Mouse (Mus musculus) midbrain, embryonic 15.5 days (tissue): ENCODE measurements around the gene Lhx1. TPM values are rescaled to one million over a fixed set of nuclear protein-coding genes. Genes with fewer than 3 reads are reported as not detected.

Source experiments
- ATAC-seq: fragments of 200-750 bp; cut with Nextera tagmentation; replicated peaks from 2 replicates; pipeline ENCODE4 v1.8.0; 2017; ENCODE audit warnings: moderate TSS enrichment
- H3K27ac ChIP-seq: fragments of 300-500 bp; sonication (generic); 2 replicates; pipeline ENCODE4 v1.5.1; 2015; ENCODE audit warnings: mild to moderate bottlenecking, inconsistent platforms
- H3K27me3 ChIP-seq: fragments of 300-500 bp; sonication (generic); replicated peaks from 2 replicates; pipeline ENCODE4 v1.6.1; 2015; ENCODE audit warnings: inconsistent platforms
- H3K36me3 ChIP-seq: fragments of 300-500 bp; sonication (generic); replicated peaks from 2 replicates; pipeline ENCODE4 v1.6.1; 2015; ENCODE audit warnings: inconsistent platforms
- H3K4me1 ChIP-seq: fragments of 300-500 bp; sonication (generic); 2 replicates; pipeline ENCODE4 v1.6.1; 2015; ENCODE audit warnings: inconsistent platforms
- H3K4me2 ChIP-seq: fragments of 300-500 bp; sonication (generic); 2 replicates; pipeline ENCODE4 v1.6.1; 2015; ENCODE audit warnings: inconsistent platforms, mild to moderate bottlenecking, moderate library complexity
- H3K4me3 ChIP-seq: fragments of 300-500 bp; sonication (generic); 2 replicates; pipeline ENCODE4 v1.5.1; 2015; ENCODE audit warnings: mild to moderate bottlenecking, inconsistent platforms
- H3K9ac ChIP-seq: fragments of 300-500 bp; sonication (generic); 2 replicates; pipeline ENCODE4 v1.6.1; 2015; ENCODE audit warnings: mild to moderate bottlenecking, inconsistent platforms
- H3K9me3 ChIP-seq: fragments of 300-500 bp; sonication (generic); 2 replicates; pipeline ENCODE4 v1.6.1; 2016; ENCODE audit warnings: inconsistent platforms
- WGBS: fragments of 180-500 bp; shearing (Covaris S2); methylation state at CpG from one replicate; pipeline ENCODE4 v1.1.7; 2015; ENCODE audit warnings: mixed read lengths; 5-methylcytosine and 5-hydroxymethylcytosine counted together
- polyA plus RNA-seq: library from polyadenylated mRNA; unstranded; fragments of >200 nt; fragmentation: Nextera tagmentation; extraction: Ambion mirVana; gene quantifications from 2 replicates; pipeline ENCODE4 v1.2.1, GENCODE M21; 2015

Lhx1 gene
- polyA plus RNA-seq, 1 experiment from 2014 or later, result 43.3 TPM

DNA sequence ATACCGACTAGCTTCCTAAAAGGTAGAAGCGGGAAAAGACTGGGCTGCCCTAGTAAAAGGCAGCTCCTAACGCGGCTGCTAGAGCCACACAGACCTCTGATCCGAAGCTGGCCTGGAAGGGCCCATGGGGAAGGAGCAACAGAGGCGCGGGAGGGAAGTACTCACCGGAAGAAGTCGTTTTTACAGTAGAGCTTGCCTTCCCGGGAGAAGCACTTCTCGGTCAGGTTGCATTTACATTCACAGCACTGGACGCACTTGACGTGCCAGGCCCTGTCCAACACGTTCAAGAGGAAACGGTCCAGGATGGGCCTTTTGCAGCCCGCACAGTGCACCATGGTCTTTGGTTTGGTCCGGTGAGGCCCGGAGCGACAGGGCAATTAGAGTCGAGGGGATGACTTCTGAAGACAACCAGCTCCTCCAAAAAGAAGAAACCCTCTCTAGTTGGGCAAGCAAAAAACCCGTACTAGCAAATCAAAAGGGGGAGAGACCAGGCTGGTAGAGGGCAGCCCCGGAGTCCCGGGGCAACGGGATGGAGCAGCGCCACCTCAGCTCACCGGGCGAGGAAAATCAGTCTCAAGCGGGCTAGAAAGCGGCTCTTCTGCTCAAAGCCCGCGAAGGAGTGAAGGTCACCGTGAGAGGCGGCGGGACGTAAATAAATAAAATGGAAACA, 1.4 kb downstream of the Lhx1 start:
- H3K4me3 ChIP-seq, result peak overlapping the region; percentile 56
- peaks cover 27% of the 10 kb centered on the region for H3K4me1 ChIP-seq
- H3K4me2 ChIP-seq, result peak overlapping the region; percentile 65
- ATAC-seq, result no peak
- under 1% methylated on average over 35 of the region's 35 CpGs for WGBS
- peak overlapping the region; percentile 86 for H3K27ac ChIP-seq
- H3K27me3 ChIP-seq, result peaks cover 58% of the 10 kb centered on the region
- peak overlapping the region; percentile 70 for H3K9ac ChIP-seq
- H3K36me3 ChIP-seq, result no peaks in the 10 kb centered on the region
- H3K9me3 ChIP-seq, result no peaks in the 10 kb centered on the region

DNA sequence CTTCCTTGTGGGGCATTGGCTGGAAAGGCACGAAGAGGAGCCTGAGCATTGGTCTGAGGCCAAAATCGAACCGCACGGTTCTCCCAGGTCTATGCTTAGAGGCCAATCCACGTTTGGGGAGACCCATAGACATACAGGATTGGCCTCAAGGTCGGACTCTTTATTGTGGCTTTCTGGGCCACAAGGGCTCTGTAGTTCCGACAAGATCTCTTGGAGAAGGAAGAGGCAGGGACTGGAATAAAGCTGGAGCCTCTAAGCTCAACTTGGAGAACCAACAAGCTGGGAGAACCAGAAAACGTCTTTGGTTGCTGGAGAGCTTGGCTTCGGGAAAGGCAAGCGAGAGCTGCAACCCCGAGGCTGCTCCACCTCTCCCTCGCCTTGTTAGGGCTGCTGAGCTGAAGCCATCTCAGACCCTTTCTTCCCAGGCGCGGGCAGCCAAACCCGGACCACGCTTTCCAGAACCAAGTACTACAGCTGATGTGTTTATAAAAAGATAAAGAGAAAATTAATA, 2.0 kb downstream of the Lhx1 start:
- peak overlapping the region; percentile 65 for H3K4me2 ChIP-seq
- peaks cover 56% of the 10 kb centered on the region for H3K27me3 ChIP-seq
- H3K4me1 ChIP-seq, result peaks cover 25% of the 10 kb centered on the region
- WGBS, result under 1% methylated on average over 16 of the region's 16 CpGs
- peak overlapping the region; percentile 56 for H3K4me3 ChIP-seq
- H3K9ac ChIP-seq, result peak overlapping the region; percentile 70
- no peak for ATAC-seq
- H3K36me3 ChIP-seq, result no peaks in the 10 kb centered on the region
- peak overlapping the region; percentile 86 for H3K27ac ChIP-seq
- H3K9me3 ChIP-seq, result no peaks in the 10 kb centered on the region

DNA sequence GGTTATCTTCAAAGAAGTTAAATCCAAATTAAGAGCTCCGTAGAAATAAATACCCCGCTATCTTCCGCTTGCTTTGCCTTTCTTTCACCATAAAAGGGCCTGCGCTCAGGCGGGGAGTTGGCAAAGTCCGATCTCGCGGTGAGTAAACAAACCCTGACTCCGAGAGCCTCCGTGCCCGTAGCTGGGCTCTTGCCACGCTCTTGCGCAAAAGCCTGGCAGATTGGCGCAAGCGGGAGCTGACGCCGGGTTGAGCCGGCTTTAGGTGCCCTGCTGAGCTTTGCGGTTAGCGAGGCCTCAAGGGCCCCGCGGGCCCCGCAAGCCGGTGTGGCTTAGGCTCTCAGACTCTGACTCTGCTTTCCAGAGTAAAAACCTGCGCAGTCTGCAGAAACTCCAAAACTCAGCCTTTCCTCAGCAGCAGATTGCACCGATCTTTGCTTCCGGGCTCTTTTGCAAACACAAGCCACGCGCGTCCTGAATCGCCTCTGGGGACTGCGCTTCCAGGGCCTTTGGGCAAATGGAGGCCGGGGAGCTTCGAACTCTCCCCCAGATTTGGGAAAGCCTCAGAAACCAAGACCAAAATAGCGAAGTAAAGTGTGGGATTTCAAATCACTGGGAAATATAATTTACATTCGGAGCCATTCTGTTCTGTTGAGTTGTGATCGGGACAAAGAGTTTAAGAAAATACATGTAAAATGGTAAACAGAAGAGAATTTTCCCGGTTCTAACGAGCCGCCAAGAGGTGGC, 2.6 kb downstream of the Lhx1 start:
- under 1% methylated on average over 40 of the region's 40 CpGs for WGBS
- Histone ChIP-seq H3K4me3 (peak overlapping the region; percentile 56), H3K4me1 (peaks cover 25% of the 10 kb centered on the region), H3K9ac (peak overlapping the region; percentile 70), H3K9me3 (no peaks in the 10 kb centered on the region), H3K4me2 (peak overlapping the region; percentile 65), H3K27ac (peak overlapping the region; percentile 86), H3K36me3 (no peaks in the 10 kb centered on the region), H3K27me3 (peaks cover 51% of the 10 kb centered on the region)
- ATAC-seq, result no peak

DNA sequence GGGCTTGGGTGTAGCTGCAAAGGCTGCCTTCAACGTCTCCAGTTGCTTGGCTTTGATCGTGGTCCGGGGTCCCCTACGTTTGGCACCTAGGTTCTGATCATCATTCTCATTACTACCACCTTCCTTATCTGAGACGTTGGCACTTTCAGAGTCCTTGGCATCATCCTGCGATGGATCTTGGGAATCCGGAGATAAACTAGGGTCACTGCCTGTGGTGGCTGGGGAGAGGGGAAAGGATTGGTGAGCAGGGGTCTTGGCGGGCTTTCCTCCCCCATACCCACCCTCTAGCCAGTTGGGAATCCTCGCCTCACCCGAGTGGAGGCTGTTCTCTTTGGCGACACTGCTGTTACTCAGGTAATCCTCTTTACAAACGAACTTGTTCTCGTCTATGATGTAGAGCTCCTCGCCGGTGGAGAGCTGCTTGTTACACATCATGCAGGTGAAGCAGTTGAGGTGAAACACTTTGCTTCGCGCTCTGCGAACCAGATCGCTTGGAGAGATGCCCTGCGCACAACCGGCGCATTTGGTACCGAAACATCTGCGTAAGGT, 3.5 kb downstream of the Lhx1 start:
- 9% methylated on average over 24 of the region's 24 CpGs for WGBS
- peaks cover 25% of the 10 kb centered on the region for H3K4me1 ChIP-seq
- peak overlapping the region; percentile 70 for H3K9ac ChIP-seq
- ATAC-seq, result no peak
- H3K27ac ChIP-seq, result peak overlapping the region; percentile 86
- H3K4me2 ChIP-seq, result peak overlapping the region; percentile 65
- no peaks in the 10 kb centered on the region for H3K36me3 ChIP-seq
- peaks cover 48% of the 10 kb centered on the region for H3K27me3 ChIP-seq
- peak overlapping the region; percentile 56 for H3K4me3 ChIP-seq
- H3K9me3 ChIP-seq, result no peaks in the 10 kb centered on the region

DNA sequence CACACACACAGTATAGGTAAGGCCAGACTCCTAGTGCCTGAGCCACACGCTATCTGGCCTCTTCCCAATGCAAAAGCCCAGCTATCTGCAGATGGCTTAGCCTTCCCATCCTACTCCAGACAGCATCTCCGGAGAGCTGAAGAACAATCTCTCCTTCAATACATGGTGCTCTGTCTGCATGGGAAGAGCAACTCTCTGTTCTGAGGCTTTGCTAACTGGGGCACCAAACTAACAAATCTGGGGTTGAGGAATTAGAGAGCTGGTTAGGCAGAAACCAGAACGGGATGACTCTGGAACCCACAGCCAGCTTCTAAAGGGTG, 4.3 kb downstream of the Lhx1 start:
- 11% methylated on average over 3 of the region's 3 CpGs for WGBS
- H3K4me1 ChIP-seq, result peaks cover 23% of the 10 kb centered on the region
- peak overlapping the region; percentile 86 for H3K27ac ChIP-seq
- H3K4me3 ChIP-seq, result peak overlapping the region; percentile 56
- peak overlapping the region; percentile 70 for H3K9ac ChIP-seq
- peaks cover 51% of the 10 kb centered on the region for H3K27me3 ChIP-seq
- ATAC-seq, result no peak
- no peaks in the 10 kb centered on the region for H3K36me3 ChIP-seq
- H3K9me3 ChIP-seq, result no peaks in the 10 kb centered on the region
- H3K4me2 ChIP-seq, result peak overlapping the region; percentile 65

DNA sequence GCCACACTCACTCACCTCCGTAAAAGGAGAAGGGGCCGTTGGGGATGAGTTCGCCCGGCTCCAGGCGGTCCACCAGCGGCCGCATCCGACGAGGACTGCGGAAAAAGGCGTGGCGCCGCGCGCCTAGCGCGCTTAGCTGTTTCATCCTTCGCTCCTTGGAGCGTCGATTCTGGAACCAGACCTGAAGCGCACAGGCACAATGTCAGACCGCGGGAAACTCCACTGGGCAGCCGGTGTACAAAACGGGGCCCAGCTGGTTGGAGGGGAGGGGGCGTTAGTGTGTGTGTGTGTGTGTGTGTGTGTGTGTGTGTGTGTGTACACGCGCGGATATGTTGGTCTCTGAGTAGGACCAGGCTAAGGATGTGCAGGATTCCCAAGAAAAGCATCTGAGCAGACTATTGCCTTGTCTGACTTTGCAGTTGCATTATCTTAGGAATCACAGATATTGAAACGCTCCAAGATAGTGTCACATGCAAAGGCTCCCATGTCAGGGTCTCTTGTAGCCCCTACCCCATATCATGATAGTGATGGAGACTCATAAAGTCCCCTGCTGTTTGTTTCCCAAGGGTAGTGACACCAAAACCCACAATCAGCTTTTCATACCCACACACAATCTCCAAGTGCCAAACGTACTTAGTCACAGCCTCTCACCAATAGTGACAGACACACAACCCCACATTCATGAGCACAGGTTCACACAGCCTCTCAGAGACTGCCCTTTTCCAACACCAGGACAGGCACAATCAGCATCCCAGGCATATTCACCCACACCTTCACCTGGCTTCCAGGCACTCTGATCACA, 4.9 kb downstream of the Lhx1 start:
- H3K4me2 ChIP-seq, result peak overlapping the region; percentile 65
- peaks cover 18% of the 10 kb centered on the region for H3K4me1 ChIP-seq
- ATAC-seq, result no peak
- H3K27me3 ChIP-seq, result peaks cover 57% of the 10 kb centered on the region
- no peaks in the 10 kb centered on the region for H3K9me3 ChIP-seq
- H3K36me3 ChIP-seq, result no peaks in the 10 kb centered on the region
- H3K4me3 ChIP-seq, result peak overlapping the region; percentile 56
- H3K27ac ChIP-seq, result peak overlapping the region; percentile 86
- 3% methylated on average over 31 of the region's 31 CpGs for WGBS
- peak overlapping the region; percentile 70 for H3K9ac ChIP-seq

DNA sequence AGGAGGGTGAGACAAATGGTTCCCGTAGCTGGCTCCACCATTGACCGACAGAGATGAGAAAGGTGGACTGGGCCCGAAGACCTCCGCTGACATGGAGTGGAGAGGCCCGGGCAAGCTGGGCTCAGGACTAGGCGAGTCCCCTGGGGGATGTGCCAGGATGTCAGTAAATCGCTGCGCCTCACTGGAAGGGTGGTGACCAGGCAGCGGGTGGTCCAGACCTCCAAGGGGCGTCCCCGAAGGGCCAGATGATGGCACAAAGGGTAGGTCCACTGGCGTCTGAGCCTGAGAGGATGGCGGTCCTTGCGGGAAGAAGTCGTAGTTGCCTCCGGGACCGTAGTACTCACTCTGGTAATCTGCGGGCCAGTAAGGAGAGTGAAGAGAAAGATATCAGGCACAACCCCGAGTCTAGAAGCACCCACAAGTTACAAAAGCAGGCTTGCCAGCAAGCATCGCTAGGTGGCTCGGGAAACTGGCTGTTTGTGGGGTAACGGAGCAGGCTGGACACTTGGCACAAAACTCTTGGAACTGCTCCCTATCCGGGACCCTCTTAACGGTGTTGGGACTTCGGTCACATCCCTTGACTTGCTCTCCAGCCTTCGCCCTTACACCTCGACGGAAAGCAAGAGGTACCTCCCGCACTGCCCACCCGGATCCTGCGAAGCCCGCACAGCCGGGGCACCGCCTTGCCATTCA, 5.6 kb downstream of the Lhx1 start:
- H3K4me1 ChIP-seq, result peaks cover 10% of the 10 kb centered on the region
- H3K36me3 ChIP-seq, result no peaks in the 10 kb centered on the region
- peak overlapping the region; percentile 65 for H3K4me2 ChIP-seq
- peak overlapping the region; percentile 86 for H3K27ac ChIP-seq
- peak overlapping the region; percentile 70 for H3K9ac ChIP-seq
- H3K27me3 ChIP-seq, result peaks cover 58% of the 10 kb centered on the region
- peak overlapping the region; percentile 56 for H3K4me3 ChIP-seq
- no peak for ATAC-seq
- H3K9me3 ChIP-seq, result no peaks in the 10 kb centered on the region
- 4% methylated on average over 34 of the region's 34 CpGs for WGBS

DNA sequence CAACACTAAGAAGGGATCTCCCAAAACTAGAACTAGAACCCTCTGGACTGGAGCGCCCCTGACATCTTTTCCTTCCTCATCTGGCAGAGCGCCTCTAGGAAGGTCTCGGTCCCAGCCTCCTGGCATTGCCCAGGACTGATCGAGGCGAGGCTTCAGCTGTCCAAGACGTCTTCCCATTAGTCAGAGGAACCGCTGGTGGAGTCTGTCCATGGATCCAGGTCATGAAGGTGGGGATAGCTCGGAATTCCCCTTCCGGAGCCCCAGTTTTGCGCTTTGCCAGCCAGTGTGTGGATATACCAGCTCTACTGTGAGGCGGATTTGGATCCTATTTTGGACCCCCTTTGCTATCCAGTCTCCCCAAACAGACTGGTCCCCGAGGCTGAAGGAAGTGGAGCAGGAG, 6.3 kb downstream of the Lhx1 start:
- Histone ChIP-seq H3K9ac (peak overlapping the region; percentile 70), H3K4me3 (peak overlapping the region; percentile 56), H3K4me1 (peaks cover 7% of the 10 kb centered on the region), H3K36me3 (no peaks in the 10 kb centered on the region), H3K27ac (peak overlapping the region; percentile 86), H3K9me3 (no peaks in the 10 kb centered on the region), H3K27me3 (peaks cover 62% of the 10 kb centered on the region), H3K4me2 (peak overlapping the region; percentile 65)
- ATAC-seq, result no peak
- 8% methylated on average over 12 of the region's 12 CpGs for WGBS

DNA sequence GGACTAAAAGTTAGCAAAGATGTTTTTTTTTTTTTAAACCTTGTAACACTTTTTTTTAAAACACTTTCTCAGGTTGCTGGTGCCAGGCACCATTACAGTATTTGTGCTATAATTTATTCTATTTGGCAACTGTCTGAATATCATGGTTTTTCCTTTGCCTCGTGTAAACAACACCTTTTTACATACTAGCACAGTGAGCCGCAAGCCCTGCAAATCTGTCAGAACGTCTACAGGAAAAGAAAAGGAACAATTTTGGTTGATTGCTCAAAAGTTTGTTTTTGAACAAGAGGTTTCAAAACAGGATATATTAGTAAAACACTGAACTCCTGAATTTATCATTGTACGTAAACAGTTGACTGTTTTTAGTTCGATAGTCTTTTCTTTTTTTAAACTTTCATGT, 7.1 kb downstream of the Lhx1 start:
- Histone ChIP-seq H3K36me3 (no peaks in the 10 kb centered on the region), H3K4me1 (peaks cover 11% of the 10 kb centered on the region), H3K9ac (no peak overlapping the region), H3K27ac (no peak overlapping the region; the same call in 1 of the 2 replicates), H3K4me3 (peak overlapping the region; percentile 56), H3K4me2 (peak overlapping the region; percentile 65; the same call in 1 of the 2 replicates), H3K27me3 (peaks cover 59% of the 10 kb centered on the region), H3K9me3 (no peaks in the 10 kb centered on the region)
- ATAC-seq, result no peak
- 21% methylated on average over 5 of the region's 5 CpGs for whole genome bisulfite sequencing

DNA sequence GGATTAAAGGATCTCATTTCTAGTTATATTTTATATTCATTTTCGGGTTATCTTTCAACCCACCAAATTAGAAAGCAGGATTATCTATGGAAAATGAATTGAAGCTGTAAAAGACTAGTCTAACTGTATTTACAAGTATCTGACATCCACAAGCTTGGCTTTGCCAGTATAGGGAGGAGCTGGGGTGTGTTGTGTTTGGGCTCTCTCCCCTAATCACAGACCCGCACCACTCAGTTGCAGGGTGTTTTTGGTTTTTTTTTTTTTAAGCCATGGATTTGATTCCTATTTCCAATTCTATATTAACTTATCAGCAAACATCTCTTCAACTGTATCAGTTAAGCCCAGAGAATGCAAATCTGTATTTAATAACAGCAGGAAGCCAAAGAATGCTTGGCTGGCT, 7.9 kb downstream of the Lhx1 start:
- H3K9ac ChIP-seq, result 0 out of 2 replicates have a peak overlapping the region, but pooled peaks have one; percentile 24
- peak overlapping the region; percentile 91 for H3K4me2 ChIP-seq
- WGBS, result 9% methylated on average over 2 of the region's 2 CpGs
- no peak overlapping the region for H3K27ac ChIP-seq
- peaks cover 56% of the 10 kb centered on the region for H3K27me3 ChIP-seq
- no peak for ATAC-seq
- H3K36me3 ChIP-seq, result no peaks in the 10 kb centered on the region
- no peaks in the 10 kb centered on the region for H3K9me3 ChIP-seq
- H3K4me1 ChIP-seq, result peaks cover 13% of the 10 kb centered on the region
- H3K4me3 ChIP-seq, result peak overlapping the region; percentile 22; the same call in 1 of the 2 replicates

DNA sequence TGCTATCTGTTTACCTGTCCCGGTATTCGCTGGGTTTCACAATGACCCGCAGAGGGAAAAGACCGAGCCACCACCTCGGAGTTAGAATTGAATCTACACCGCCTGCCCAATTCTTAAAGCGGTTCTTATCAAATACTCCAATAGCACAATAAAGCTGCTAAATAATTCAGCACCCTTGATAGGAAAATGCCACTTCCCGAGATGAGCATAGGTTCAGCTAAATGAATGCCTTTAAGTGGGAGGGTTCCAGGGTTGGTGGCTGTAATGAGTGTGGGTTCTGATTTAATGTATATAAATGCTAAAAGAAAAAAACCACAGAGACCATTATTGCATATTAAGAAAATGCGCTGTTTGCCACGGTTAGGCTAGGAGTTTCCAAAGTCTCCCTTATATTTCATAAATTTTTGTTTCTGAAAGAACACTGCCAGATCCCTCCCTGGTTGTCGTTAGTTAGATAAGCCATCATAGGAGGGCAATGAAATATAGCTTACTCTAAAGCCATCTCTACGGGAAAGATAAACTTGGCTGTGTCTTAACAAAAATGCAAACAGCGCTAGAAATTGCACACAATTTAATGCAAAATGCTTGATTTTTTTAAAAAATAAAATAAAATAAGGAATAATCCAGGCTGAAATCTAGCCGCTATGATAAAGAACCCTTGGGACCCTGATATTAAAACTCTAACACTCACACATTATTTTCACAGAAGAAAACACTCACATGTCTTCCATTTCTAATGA, 8.7 kb downstream of the Lhx1 start:
- H3K9ac ChIP-seq, result 0 out of 2 replicates have a peak overlapping the region, but pooled peaks have one; percentile 17
- no peaks in the 10 kb centered on the region for H3K36me3 ChIP-seq
- WGBS, result 5% methylated on average over 14 of the region's 14 CpGs
- H3K9me3 ChIP-seq, result no peaks in the 10 kb centered on the region
- H3K27me3 ChIP-seq, result peaks cover 53% of the 10 kb centered on the region
- H3K4me2 ChIP-seq, result peak overlapping the region; percentile 91
- peaks cover 18% of the 10 kb centered on the region for H3K4me1 ChIP-seq
- H3K27ac ChIP-seq, result peak overlapping the region; percentile 47
- peak overlapping the region; percentile 14 for H3K4me3 ChIP-seq
- no peak for ATAC-seq
